Mouse (Mus musculus) neural tube, embryonic 15.5 days (tissue): Measurements from ENCODE around the gene Dclk2. TPM values are rescaled to one million over a fixed set of nuclear protein-coding genes. Genes with fewer than 3 reads are reported as not detected.
A peak's percentile ranks its signal among the peaks of the same experiment; 100 is the strongest.

ENCODE experiments used
- ATAC-seq: fragments of 200-750 bp; cut with Nextera tagmentation; 2 replicates; pipeline ENCODE4 v1.8.0; 2017; ENCODE audit warnings: mild to moderate bottlenecking, moderate TSS enrichment, moderate library complexity; ENCODE audit not compliant: low FRiP score
- H3K27ac ChIP-seq: fragments of 300-500 bp; sonication (generic); replicated peaks from 2 replicates; pipeline ENCODE4 v1.5.1; 2015; ENCODE audit warnings: mild to moderate bottlenecking, inconsistent platforms
- H3K27me3 ChIP-seq: fragments of 300-500 bp; sonication (generic); replicated peaks from 2 replicates; pipeline ENCODE4 v1.6.1; 2015; ENCODE audit warnings: inconsistent platforms
- H3K36me3 ChIP-seq: fragments of 300-500 bp; sonication (generic); 2 replicates; pipeline ENCODE4 v1.6.1; 2015; ENCODE audit warnings: inconsistent platforms
- H3K4me1 ChIP-seq: fragments of 300-500 bp; sonication (generic); 2 replicates; pipeline ENCODE4 v1.6.1; 2015; ENCODE audit warnings: inconsistent platforms
- H3K4me2 ChIP-seq: fragments of 300-500 bp; sonication (generic); 2 replicates; pipeline ENCODE4 v1.6.1; 2015; ENCODE audit warnings: inconsistent platforms, mild to moderate bottlenecking, moderate library complexity
- H3K4me3 ChIP-seq: fragments of 300-500 bp; sonication (generic); replicated peaks from 2 replicates; pipeline ENCODE4 v1.5.1; 2015; ENCODE audit warnings: mild to moderate bottlenecking, inconsistent platforms
- H3K9ac ChIP-seq: fragments of 300-500 bp; sonication (generic); replicated peaks from 2 replicates; pipeline ENCODE4 v1.6.1; 2015; ENCODE audit warnings: mild to moderate bottlenecking, inconsistent platforms
- H3K9me3 ChIP-seq: fragments of 300-500 bp; sonication (generic); replicated peaks from 2 replicates; pipeline ENCODE4 v1.6.1; 2016; ENCODE audit warnings: inconsistent platforms
- WGBS: fragments of 180-500 bp; shearing (Covaris S2); methylation state at CpG from one replicate; pipeline ENCODE4 v1.1.7; 2015; ENCODE audit warnings: mixed read lengths; 5-methylcytosine and 5-hydroxymethylcytosine counted together
- polyA plus RNA-seq: library from polyadenylated mRNA; unstranded; fragments of >200 nt; fragmentation: Nextera tagmentation; extraction: Ambion mirVana; gene quantifications from 2 replicates; pipeline ENCODE4 v1.2.1, GENCODE M21; 2015

The Dclk2 gene
- polyA plus RNA-seq, 1 experiment from 2014 or later = 73.4 TPM

- Histone ChIP-seq H3K27me3 (no peaks in the 10 kb centered on the region), H3K4me2 (0 out of 2 replicates have a peak overlapping the region, but pooled peaks have one; percentile 11), H3K27ac (peak overlapping the region; percentile 68), H3K9ac (no peak overlapping the region), H3K4me1 (peaks cover 17% of the 10 kb centered on the region), H3K4me3 (no peak overlapping the region), H3K36me3 (no peaks in the 10 kb centered on the region), H3K9me3 (no peaks in the 10 kb centered on the region)
- WGBS = 37% methylated on average over 6 of the region's 6 CpGs
- no peak for ATAC-seq
Measured at GRCm38 (mm10) chr3:86754178-86754577, 166.5 kb downstream of the Dclk2 start.

DNA sequence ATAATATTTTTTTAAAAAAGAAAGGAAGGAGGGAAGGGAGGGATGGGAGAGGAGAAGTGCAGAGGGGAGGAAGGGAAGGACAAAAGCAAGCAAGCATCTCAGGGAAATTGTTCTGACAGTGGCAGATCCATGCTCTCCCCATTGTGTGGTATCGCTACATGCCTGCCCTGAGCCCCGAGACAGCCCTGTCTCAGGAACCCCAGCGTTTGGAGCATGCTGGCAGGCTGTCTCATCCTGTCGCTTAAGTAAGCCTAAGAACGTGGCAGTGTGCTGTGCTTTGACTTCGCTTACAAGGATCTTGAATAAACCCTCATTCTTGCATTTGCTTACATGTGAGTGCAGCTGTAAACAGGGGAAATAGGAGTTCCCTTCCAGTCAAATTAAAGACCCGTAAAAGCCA lies 170.0 kb downstream of the Dclk2 start:
- no peaks in the 10 kb centered on the region for H3K27me3 ChIP-seq
- ATAC-seq = no peak
- H3K4me2 ChIP-seq = peak overlapping the region; percentile 35
- H3K27ac ChIP-seq = peak overlapping the region; percentile 67
- H3K4me1 ChIP-seq = peaks cover 29% of the 10 kb centered on the region
- no peaks in the 10 kb centered on the region for H3K9me3 ChIP-seq
- H3K4me3 ChIP-seq = no peak overlapping the region
- H3K36me3 ChIP-seq = no peaks in the 10 kb centered on the region
- 29% methylated on average over 7 of the region's 7 CpGs for WGBS
- H3K9ac ChIP-seq = no peak overlapping the region

DNA sequence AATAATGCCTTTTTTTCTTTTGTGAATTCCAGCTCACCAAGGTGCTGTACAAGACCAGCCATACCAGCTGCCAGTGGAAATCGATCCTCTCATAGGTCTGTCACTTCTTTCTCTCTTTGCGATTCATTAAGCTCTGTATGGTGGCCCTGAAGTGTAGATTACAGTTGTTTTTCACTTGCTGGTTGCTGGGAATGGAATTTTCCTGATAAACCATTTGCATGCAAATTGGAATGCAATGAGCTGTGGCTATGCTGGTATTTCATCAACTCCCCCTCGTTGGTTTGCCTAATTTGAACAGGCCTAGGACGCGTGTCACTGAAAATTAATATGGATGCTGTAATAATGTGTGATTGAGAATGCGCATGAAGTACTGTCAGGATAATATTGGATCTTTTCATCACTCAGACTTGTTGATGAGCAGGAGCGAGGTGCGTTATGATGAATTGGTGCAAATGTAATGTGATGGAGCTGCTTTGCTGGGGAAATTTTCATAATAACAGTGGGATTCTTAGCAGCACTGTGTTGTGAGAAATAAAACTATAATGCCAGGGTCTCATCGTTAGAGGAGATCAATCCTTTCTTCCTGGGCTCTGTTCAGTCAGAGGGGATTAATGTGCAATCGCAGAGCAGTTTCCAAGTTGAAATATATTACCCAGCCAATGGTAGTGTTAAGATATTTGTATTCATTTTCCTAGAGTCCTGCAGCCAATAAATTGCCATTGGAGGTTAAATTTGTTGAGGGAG lies 174.7 kb downstream of the Dclk2 start:
- no peaks in the 10 kb centered on the region for H3K9me3 ChIP-seq
- 29% methylated on average over 10 of the region's 10 CpGs for WGBS
- H3K27ac ChIP-seq = peak overlapping the region; percentile 78
- no peaks in the 10 kb centered on the region for H3K36me3 ChIP-seq
- ATAC-seq = peak; percentile 85
- H3K4me3 ChIP-seq = no peak overlapping the region
- no peak overlapping the region for H3K9ac ChIP-seq
- H3K4me1 ChIP-seq = peaks cover 26% of the 10 kb centered on the region
- H3K27me3 ChIP-seq = no peaks in the 10 kb centered on the region
- H3K4me2 ChIP-seq = peak overlapping the region; percentile 31

GRCm38 (mm10) chr3:86745348-86745747 lies 175.3 kb downstream of the Dclk2 start:
- Histone ChIP-seq H3K27ac (peak overlapping the region; percentile 78), H3K4me1 (peaks cover 26% of the 10 kb centered on the region), H3K4me3 (no peak overlapping the region), H3K36me3 (no peaks in the 10 kb centered on the region), H3K27me3 (no peaks in the 10 kb centered on the region), H3K9me3 (no peaks in the 10 kb centered on the region), H3K9ac (no peak overlapping the region), H3K4me2 (peak overlapping the region; percentile 31; the same call in 1 of the 2 replicates)
- ATAC-seq = peak; percentile 39; the same call in 1 of the 2 replicates
- 36% methylated on average over 4 of the region's 4 CpGs for WGBS

- no peak overlapping the region for H3K9ac ChIP-seq
- no peak overlapping the region for H3K4me2 ChIP-seq
- H3K4me3 ChIP-seq = no peak overlapping the region
- no peaks in the 10 kb centered on the region for H3K36me3 ChIP-seq
- peak; percentile 82 for ATAC-seq
- WGBS = 19% methylated on average over 4 of the region's 4 CpGs
- H3K27me3 ChIP-seq = no peaks in the 10 kb centered on the region
- H3K27ac ChIP-seq = peak overlapping the region; percentile 60
- peaks cover 16% of the 10 kb centered on the region for H3K4me1 ChIP-seq
- no peaks in the 10 kb centered on the region for H3K9me3 ChIP-seq
Measured at GRCm38 (mm10) chr3:86739745-86740144, 180.9 kb downstream of the Dclk2 start.

GRCm38 (mm10) chr3:86738831-86739230 lies 181.8 kb downstream of the Dclk2 start:
- no peak for ATAC-seq

More at GRCm38 (mm10) chr3:86738831-86739230, 181.8 kb downstream of the Dclk2 start:
- Histone ChIP-seq H3K36me3 (no peaks in the 10 kb centered on the region), H3K27me3 (no peaks in the 10 kb centered on the region), H3K4me3 (no peak overlapping the region), H3K9me3 (no peaks in the 10 kb centered on the region), H3K27ac (peak overlapping the region; percentile 58; the same call in 1 of the 2 replicates), H3K4me2 (no peak overlapping the region), H3K4me1 (peaks cover 12% of the 10 kb centered on the region), H3K9ac (no peak overlapping the region)
- 59% methylated on average over 3 of the region's 3 CpGs for WGBS

Other genes with a start within 250 kb of the Dclk2 start
- gene Cd1d1, start 78.6 kb upstream of the Dclk2 start, polyA plus RNA-seq = 52.0 and 57.0 TPM in 2 replicates